ENCODE assay signal across 11 mouse cellular contexts in the genomic region with DNA sequence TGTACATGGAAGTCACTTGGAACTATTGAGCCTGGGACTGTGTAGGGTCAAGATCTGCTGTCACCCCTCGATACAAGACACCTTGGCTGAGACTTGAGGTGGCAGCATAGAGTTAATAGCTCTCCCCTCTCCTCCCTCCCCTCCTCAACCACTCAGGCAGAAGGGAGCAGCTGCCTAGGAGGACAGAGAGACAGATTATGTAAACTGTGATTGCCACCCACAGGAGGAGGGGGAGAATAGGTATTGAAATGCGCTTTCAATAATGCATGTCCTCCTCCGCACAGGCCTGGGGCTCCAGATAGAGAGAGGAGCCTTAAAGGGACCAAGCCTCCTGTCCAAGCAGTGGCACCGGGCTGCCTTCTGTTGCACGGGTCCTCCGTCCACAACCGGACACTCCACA. TPM values are rescaled to one million over a fixed set of nuclear protein-coding genes. Genes with fewer than 3 reads are reported as not detected.
DNase-seq lines count a peak whose midpoint lies in the region; ATAC-seq and TF ChIP-seq lines count a peak whose summit lies in the region.
"Had no signal": no experiment of that assay in that cellular context is flagged by ENCODE, and none has a peak within 500 bp of the region (broad histone marks: within the 10 kb centered on the region; RNA-seq: fewer than 3 reads in every experiment).

No protein-coding gene starts in this region.

- H3K9me3 ChIP-seq in kidney, postnatal 0 days (replicated peaks; ENCODE audit: low read length) = no peaks in the 10 kb centered on the region
- H3K9me3 ChIP-seq in forebrain, embryonic 12.5 days = no peaks in the 10 kb centered on the region

- DNase-seq in kidney, postnatal 0 days (ENCODE audit: low spot score) = peak; percentile 60
- DNase-seq in kidney, adult 18-20 months = no peak
- peak; percentile 59 to 73 for DNase-seq in left cerebral cortex, postnatal 14 days (ENCODE audit: low spot score in 2 of 2)
- DNase-seq in right cerebral cortex, postnatal 10 days (ENCODE audit: low spot score in 2 of 2) = peak; percentile 59 to 72
- no peak for DNase-seq in heart, adult 9 months (ENCODE audit: low spot score in 2 of 2)
- no peak for DNase-seq in adrenal gland, adult 2 months
- no peak for DNase-seq in adrenal gland, adult 18-20 months (ENCODE audit: low spot score in 2 of 2)

- no peak overlapping the region for H3K4me3 ChIP-seq in kidney, postnatal 0 days (replicated peaks; ENCODE audit: low read depth, low read length)
- H3K4me3 ChIP-seq in forebrain, embryonic 12.5 days (replicated peaks) = no peak overlapping the region

- no peaks in the 10 kb centered on the region; the same call in 1 of the 2 replicates for H3K4me1 ChIP-seq in kidney, postnatal 0 days (replicated peaks; ENCODE audit: insufficient read depth, low read length)
- peaks cover 76% of the 10 kb centered on the region for H3K4me1 ChIP-seq in forebrain, embryonic 12.5 days

- intact Hi-C loops in left cerebral cortex, postnatal 14 days (cut with DNase I) = no loop called here

- WGBS in kidney, postnatal 0 days = 52% methylated on average over 7 of the region's 7 CpGs
- WGBS in forebrain, embryonic 12.5 days = 42% methylated on average over 7 of the region's 7 CpGs

- no peak overlapping the region for H3K4me2 ChIP-seq in kidney, postnatal 0 days (ENCODE audit: low read length)
- no peak overlapping the region; the same call in 1 of the 2 replicates for H3K4me2 ChIP-seq in forebrain, embryonic 12.5 days
- H3K4me2 ChIP-seq: liver, embryonic 11.5 days had no signal

- no peak for TF ChIP-seq CTCF in kidney, postnatal 0 days (IDR thresholded peaks at IDR 0.05; ENCODE audit: low read depth)

- ATAC-seq in kidney, postnatal 0 days (replicated peaks; ENCODE audit: low FRiP score, low read depth) = no peak
- peak; percentile 77 for ATAC-seq in forebrain, embryonic 12.5 days (ENCODE audit: low FRiP score)
- ATAC-seq: intestine, embryonic 16.5 days had no signal

- no peak overlapping the region for H3K27ac ChIP-seq in kidney, postnatal 0 days
- H3K27ac ChIP-seq in forebrain, embryonic 12.5 days = peak overlapping the region; percentile 69

- H3K9ac ChIP-seq in kidney, postnatal 0 days (ENCODE audit: low read depth, low read length) = no peak overlapping the region
- no peak overlapping the region for H3K9ac ChIP-seq in forebrain, embryonic 12.5 days

- H3K36me3 ChIP-seq in kidney, postnatal 0 days (ENCODE audit: insufficient read depth, low read length) = no peaks in the 10 kb centered on the region
- no peaks in the 10 kb centered on the region for H3K36me3 ChIP-seq in forebrain, embryonic 12.5 days (replicated peaks)

- H3K27me3 ChIP-seq in kidney, postnatal 0 days (ENCODE audit: insufficient read depth, low read length) = no peaks in the 10 kb centered on the region
- no peaks in the 10 kb centered on the region for H3K27me3 ChIP-seq in forebrain, embryonic 12.5 days

RNA-seq across cellular contexts. Expression of a gene that starts 45.3 kb away (rescaled TPM):
- polyA plus RNA-seq in kidney, postnatal 0 days (2015; fragmentation: Nextera tagmentation; extraction: Ambion mirVana) = 4.0 and 4.5 TPM in 2 replicates
- 14.9 and 15.5 TPM in 2 replicates for polyA plus RNA-seq in forebrain, embryonic 12.5 days (2016; fragmentation: Nextera tagmentation; extraction: Ambion mirVana)
- total RNA-seq in left cerebral cortex, postnatal 14 days (2021) = 100 to 1,000 TPM; 689 to 707 TPM
- total RNA-seq in adrenal gland, adult 2 months (2021) = 10 to 100 TPM; 20.3 to 20.8 TPM
- polyA plus RNA-seq in adrenal gland, adult 2 months (2012; rRNA removed) = 22.6 and 23.8 TPM in 2 replicates
- 10 to 100 TPM; 20.9 to 21.3 TPM for total RNA-seq in adrenal gland, adult 18-20 months (2021)
- total RNA-seq: megakaryocyte, adult 5-6 weeks had no signal

Comparison
In these comparisons a context has a peak if more than half of its experiments do, and no peak if none do; other contexts are left out.
1. DNase-seq: peak in kidney, postnatal 0 days (single experiment), left cerebral cortex, postnatal 14 days (2 of 2) and right cerebral cortex, postnatal 10 days (2 of 2); none in kidney, adult 18-20 months (single experiment), heart, adult 9 months (0 of 2), adrenal gland, adult 2 months (single experiment) and adrenal gland, adult 18-20 months (0 of 2).
2. RNA of a gene that starts 45.3 kb away (total RNA-seq): 689 to 707 TPM in left cerebral cortex, postnatal 14 days; 20.9 to 21.3 TPM in adrenal gland, adult 18-20 months and 20.3 to 20.8 TPM in adrenal gland, adult 2 months; every median in the first group is over 10 times any median in the second.